Mouse (Mus musculus) hindbrain, embryonic 16.5 days (tissue): ENCODE data around the gene Atp6v1g1. TPM values are rescaled to one million over a fixed set of nuclear protein-coding genes. Genes with fewer than 3 reads are reported as not detected.
A peak's percentile ranks its signal among the peaks of the same experiment; 100 is the strongest.

Source experiments
- ATAC-seq: fragments of 200-750 bp; cut with Nextera tagmentation; 2 replicates; pipeline ENCODE4 v1.8.0; 2017; ENCODE audit warnings: moderate TSS enrichment, moderate library complexity
- H3K27ac ChIP-seq: fragments of 300-500 bp; sonication (generic); 2 replicates; pipeline ENCODE4 v1.5.1; 2014; ENCODE audit warnings: low read depth, mild to moderate bottlenecking, control low read depth, low read length, moderate library complexity
- H3K27me3 ChIP-seq: fragments of 300-500 bp; sonication (generic); replicated peaks from 2 replicates; pipeline ENCODE4 v1.6.1; 2014; ENCODE audit warnings: low read length; ENCODE audit not compliant: control insufficient read depth, insufficient read depth
- H3K36me3 ChIP-seq: fragments of 300-500 bp; sonication (generic); 2 replicates; pipeline ENCODE4 v1.6.1; 2014; ENCODE audit warnings: mild to moderate bottlenecking, low read length, moderate library complexity, mixed read lengths; ENCODE audit not compliant: control insufficient read depth, insufficient read depth
- H3K4me1 ChIP-seq: fragments of 300-500 bp; sonication (generic); 2 replicates; pipeline ENCODE4 v1.6.1; 2014; ENCODE audit warnings: low read depth, low read length; ENCODE audit not compliant: control insufficient read depth, insufficient read depth
- H3K4me2 ChIP-seq: fragments of 300-500 bp; sonication (generic); 2 replicates; pipeline ENCODE4 v1.6.1; 2014; ENCODE audit warnings: mild to moderate bottlenecking, low read length, control low read depth, moderate library complexity
- H3K4me3 ChIP-seq: fragments of 300-500 bp; sonication (generic); 2 replicates; pipeline ENCODE4 v1.5.1; 2014; ENCODE audit warnings: mild to moderate bottlenecking, low read length, control low read depth, moderate library complexity
- H3K9ac ChIP-seq: fragments of 300-500 bp; sonication (generic); 2 replicates; pipeline ENCODE4 v1.6.1; 2014; ENCODE audit warnings: low read depth, mild to moderate bottlenecking, control low read depth, low read length, moderate library complexity
- H3K9me3 ChIP-seq: fragments of 300-500 bp; sonication (generic); 2 replicates; pipeline ENCODE4 v1.6.1; 2014; ENCODE audit warnings: mild to moderate bottlenecking, low read length, moderate library complexity; ENCODE audit not compliant: control insufficient read depth
- WGBS: fragments of 180-500 bp; shearing (Covaris S2); extraction: QIAGEN DNeasy Blood & Tissue Kit; methylation state at CpG from one replicate; pipeline ENCODE4 v1.1.7; 2014; 5-methylcytosine and 5-hydroxymethylcytosine counted together
- polyA plus RNA-seq: library from polyadenylated mRNA; unstranded; fragments of >200 nt; fragmentation: Nextera tagmentation; extraction: Ambion mirVana; gene quantifications from 2 replicates; pipeline ENCODE4 v1.2.1, GENCODE M21; 2015

Atp6v1g1 gene
- 389 and 410 TPM in 2 replicates for polyA plus RNA-seq

DNA sequence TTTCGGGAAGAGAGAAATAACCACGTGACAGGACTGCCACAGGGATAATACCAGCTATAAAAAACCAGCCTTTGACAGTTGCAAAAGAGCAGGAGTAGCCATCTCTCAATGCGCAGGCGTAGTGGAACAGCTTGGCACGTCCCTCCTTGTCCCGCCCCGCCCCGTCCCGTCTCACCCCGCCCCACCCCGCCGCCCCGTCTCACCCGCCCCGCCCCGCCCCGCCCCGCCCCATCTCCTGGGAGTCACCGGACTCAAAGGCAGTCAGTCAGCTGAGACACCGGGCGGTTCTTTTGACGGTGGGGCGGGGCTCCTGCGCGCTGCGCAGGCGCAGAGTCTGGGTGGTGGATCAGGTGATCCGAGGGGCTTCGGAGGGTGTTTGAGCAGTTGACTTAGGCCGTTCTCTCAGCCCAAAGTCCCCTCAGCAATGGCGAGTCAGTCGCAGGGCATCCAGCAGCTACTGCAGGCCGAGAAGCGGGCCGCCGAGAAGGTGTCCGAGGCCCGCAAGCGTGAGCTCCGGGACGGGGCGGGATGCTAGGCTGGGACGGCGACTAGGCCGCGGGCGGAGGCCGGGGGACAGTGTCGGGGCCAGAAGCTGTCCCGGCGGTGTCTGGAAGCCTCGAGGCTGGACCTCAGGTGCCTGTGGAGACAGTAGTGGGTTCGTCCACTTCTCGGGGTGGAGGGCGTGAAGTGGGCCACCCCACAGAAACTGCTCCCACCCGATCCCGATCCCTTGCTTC is at the start of gene Atp6v1g1:
Gene Atp6v1g1 (plus strand): TSS at position 279 of the 737 bp plus-strand sequence.
- WGBS = 0% methylated on average over 45 of the region's 57 CpGs
- peak; percentile 97 for ATAC-seq
- peak within 1 kb of the TSS; percentile 96 for H3K9ac ChIP-seq
- H3K27me3 ChIP-seq = no peaks in the 10 kb centered on the region
- peak within 1 kb of the TSS; percentile 75 for H3K4me2 ChIP-seq
- H3K4me3 ChIP-seq = peak within 1 kb of the TSS; percentile 86
- H3K27ac ChIP-seq = peak within 1 kb of the TSS; percentile 82
- H3K4me1 ChIP-seq = peaks cover 24% of the 10 kb centered on the region
- no peaks in the 10 kb centered on the region for H3K9me3 ChIP-seq
- H3K36me3 ChIP-seq = peaks cover 11% of the 10 kb centered on the region

GRCm38 (mm10) chr4:63494967-63495914 is 49.3 kb upstream of the Atp6v1g1 start:
- ATAC-seq = peak; percentile 63
- under 1% methylated on average over 78 of the region's 107 CpGs for WGBS
- Histone ChIP-seq H3K27ac (no peak overlapping the region; the same call in 1 of the 2 replicates), H3K4me2 (peak overlapping the region; percentile 93), H3K4me3 (peak overlapping the region; percentile 77), H3K9ac (peak overlapping the region; percentile 72), H3K27me3 (0 out of 2 replicates have a peak, but pooled peaks cover 2% of the 10 kb centered on the region), H3K36me3 (no peaks in the 10 kb centered on the region), H3K4me1 (peaks cover 23% of the 10 kb centered on the region), H3K9me3 (no peaks in the 10 kb centered on the region)

DNA sequence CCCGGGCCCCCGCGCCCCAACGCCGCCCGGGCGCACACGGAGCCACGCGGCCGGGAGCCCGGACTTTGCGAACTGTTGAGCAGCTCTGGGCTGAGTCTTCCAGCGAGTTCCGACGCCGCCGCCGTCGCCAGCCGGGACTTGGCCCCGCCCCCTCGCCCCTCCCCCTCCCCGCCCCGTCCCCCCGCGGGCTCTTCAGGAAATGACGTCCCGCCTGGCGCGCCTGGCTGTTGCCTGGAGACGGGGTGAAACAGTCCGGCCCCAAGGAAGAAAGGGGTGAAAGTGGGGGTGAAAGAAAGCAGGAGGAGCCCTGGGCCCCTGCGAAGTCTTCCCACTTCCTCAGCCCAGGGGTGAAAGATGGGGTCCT is 48.7 kb upstream of the Atp6v1g1 start, which contains the start of gene Whrn:
Gene Whrn (minus strand): TSS at position 77 of the 364 bp plus-strand sequence.
- ATAC-seq = peak; percentile 77
- Histone ChIP-seq H3K36me3 (no peaks in the 10 kb centered on the region), H3K4me3 (peak within 1 kb of the TSS; percentile 77), H3K4me2 (peak within 1 kb of the TSS; percentile 93), H3K9me3 (no peaks in the 10 kb centered on the region), H3K4me1 (peaks cover 22% of the 10 kb centered on the region), H3K9ac (peak within 1 kb of the TSS; percentile 72), H3K27ac (no peak within 1 kb of the TSS; the same call in 1 of the 2 replicates), H3K27me3 (0 out of 2 replicates have a peak, but pooled peaks cover 2% of the 10 kb centered on the region)
- WGBS = 0% methylated on average over 32 of the region's 34 CpGs

- 11% methylated on average over 5 of the region's 6 CpGs for WGBS
- Histone ChIP-seq H3K36me3 (no peaks in the 10 kb centered on the region), H3K9ac (peak overlapping the region; percentile 72), H3K9me3 (no peaks in the 10 kb centered on the region), H3K27ac (no peak overlapping the region; the same call in 1 of the 2 replicates), H3K4me1 (peaks cover 22% of the 10 kb centered on the region), H3K4me2 (peak overlapping the region; percentile 93), H3K4me3 (peak overlapping the region; percentile 77), H3K27me3 (0 out of 2 replicates have a peak, but pooled peaks cover 2% of the 10 kb centered on the region)
- 0 out of 2 replicates have a peak, but pooled peaks have one; percentile 24 for ATAC-seq
Observed at GRCm38 (mm10) chr4:63496312-63496711, 48.3 kb upstream of the Atp6v1g1 start.

DNA sequence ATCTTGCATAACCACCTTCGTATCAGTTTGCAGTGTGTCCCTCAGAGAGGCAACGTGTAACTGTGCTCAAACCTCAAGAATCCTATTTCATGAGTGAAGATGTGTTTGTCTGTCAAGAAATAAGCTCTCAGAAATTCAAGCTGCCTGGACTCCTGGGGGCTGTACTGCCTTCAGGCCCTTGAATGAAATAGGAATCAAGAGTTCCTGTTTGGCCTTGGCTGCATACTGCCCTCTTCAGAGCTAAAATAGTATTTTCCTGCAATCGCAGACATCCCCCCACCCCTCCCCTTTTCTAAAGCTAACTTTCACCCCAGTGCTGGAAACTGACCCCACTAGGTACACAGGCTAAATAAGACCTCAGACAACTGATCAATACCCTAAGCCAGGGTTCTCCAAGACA is 46.2 kb upstream of the Atp6v1g1 start:
- peaks cover 17% of the 10 kb centered on the region for H3K4me1 ChIP-seq
- 30% methylated on average over 3 of the region's 3 CpGs for WGBS
- no peaks in the 10 kb centered on the region for H3K9me3 ChIP-seq
- no peak overlapping the region for H3K4me3 ChIP-seq
- H3K27ac ChIP-seq = no peak overlapping the region
- H3K9ac ChIP-seq = no peak overlapping the region
- no peak for ATAC-seq
- no peaks in the 10 kb centered on the region for H3K36me3 ChIP-seq
- 0 out of 2 replicates have a peak, but pooled peaks cover 2% of the 10 kb centered on the region for H3K27me3 ChIP-seq
- no peak overlapping the region for H3K4me2 ChIP-seq

- Histone ChIP-seq H3K4me2 (no peak overlapping the region), H3K9me3 (no peaks in the 10 kb centered on the region), H3K4me1 (no peaks in the 10 kb centered on the region), H3K9ac (no peak overlapping the region), H3K4me3 (no peak overlapping the region), H3K36me3 (no peaks in the 10 kb centered on the region), H3K27ac (no peak overlapping the region), H3K27me3 (no peaks in the 10 kb centered on the region)
- 82% methylated on average over 5 of the region's 5 CpGs for WGBS
- ATAC-seq = no peak
Observed at GRCm38 (mm10) chr4:63501050-63501449, 43.5 kb upstream of the Atp6v1g1 start.

- 81% methylated on average over 5 of the region's 5 CpGs for WGBS
- no peak overlapping the region for H3K4me3 ChIP-seq
- ATAC-seq = no peak
Observed at GRCm38 (mm10) chr4:63503949-63504348, 40.6 kb upstream of the Atp6v1g1 start.

DNA sequence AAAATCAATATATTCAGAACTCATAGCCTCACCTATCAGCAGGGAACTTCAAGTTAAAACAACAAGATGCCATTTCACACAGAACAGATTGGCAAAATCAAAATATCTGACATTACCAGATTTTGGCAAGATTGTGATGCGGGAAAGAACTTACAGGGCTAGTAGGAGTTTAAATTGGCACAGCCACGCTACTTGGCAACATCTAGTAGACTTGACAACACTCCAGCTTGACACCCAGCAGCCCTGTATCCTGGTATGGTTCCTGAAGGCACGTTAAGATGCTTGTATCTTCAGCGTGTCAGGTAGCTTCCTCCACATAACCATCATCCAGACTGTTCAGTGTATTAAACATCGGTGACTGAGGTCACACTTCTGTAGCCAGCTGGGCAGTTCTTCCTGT is 37.1 kb upstream of the Atp6v1g1 start:
- 72% methylated on average over 5 of the region's 5 CpGs for WGBS
- H3K4me3 ChIP-seq = no peak overlapping the region
- H3K27me3 ChIP-seq = no peaks in the 10 kb centered on the region
- ATAC-seq = no peak
- no peaks in the 10 kb centered on the region for H3K4me1 ChIP-seq
- no peak overlapping the region for H3K4me2 ChIP-seq
- no peak overlapping the region for H3K9ac ChIP-seq
- no peaks in the 10 kb centered on the region for H3K9me3 ChIP-seq
- no peak overlapping the region for H3K27ac ChIP-seq
- H3K36me3 ChIP-seq = no peaks in the 10 kb centered on the region

More at GRCm38 (mm10) chr4:63503949-63504348, 40.6 kb upstream of the Atp6v1g1 start:
- no peaks in the 10 kb centered on the region for H3K27me3 ChIP-seq
- no peaks in the 10 kb centered on the region for H3K4me1 ChIP-seq
- H3K36me3 ChIP-seq = no peaks in the 10 kb centered on the region
- H3K9ac ChIP-seq = no peak overlapping the region
- no peaks in the 10 kb centered on the region for H3K9me3 ChIP-seq
- H3K27ac ChIP-seq = no peak overlapping the region
- no peak overlapping the region for H3K4me2 ChIP-seq
